Comparison of ENCODE assay signal across 7 mouse cellular contexts in the genomic region with DNA sequence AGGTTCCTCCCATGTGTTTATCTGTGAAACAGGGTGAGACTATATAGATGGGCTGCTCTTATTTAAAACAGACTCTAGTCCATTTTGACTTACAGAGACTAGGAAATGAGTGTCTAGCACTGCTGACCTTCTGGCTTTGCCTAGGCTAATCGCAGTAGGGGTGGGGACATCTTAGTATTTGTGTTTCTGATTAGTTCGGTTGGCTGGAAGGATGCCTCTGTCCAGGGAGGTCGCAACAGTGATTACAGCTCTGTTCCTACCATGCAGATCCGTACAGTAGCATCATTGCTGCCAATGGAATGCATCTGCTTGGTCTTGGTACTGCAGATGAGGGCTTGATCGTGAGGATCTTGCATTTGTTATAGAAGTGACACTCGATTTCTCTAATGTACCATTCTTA.
"Had no signal": no experiment of that assay in that cellular context is flagged by ENCODE, and none has a peak within 500 bp of the region (broad histone marks: within the 10 kb centered on the region; RNA-seq: fewer than 3 reads in every experiment).

No protein-coding gene starts in this region.

- DNase-seq: liver, postnatal 0 days; lung, adult 2 months; lung, postnatal 14 days; lung, postnatal 36 days; right cerebral cortex, postnatal 14 days; thymus, adult 2 months; thymus, postnatal 25 days had no signal
